Mouse (Mus musculus): ENCODE measurements at regions not wholly inside any gene's neighbourhood (a gene's known extent, or its start where the extent isn't known, plus 50 kb on each side); places are given as distances from the start of the nearest gene placed in this dataset.

DNA sequence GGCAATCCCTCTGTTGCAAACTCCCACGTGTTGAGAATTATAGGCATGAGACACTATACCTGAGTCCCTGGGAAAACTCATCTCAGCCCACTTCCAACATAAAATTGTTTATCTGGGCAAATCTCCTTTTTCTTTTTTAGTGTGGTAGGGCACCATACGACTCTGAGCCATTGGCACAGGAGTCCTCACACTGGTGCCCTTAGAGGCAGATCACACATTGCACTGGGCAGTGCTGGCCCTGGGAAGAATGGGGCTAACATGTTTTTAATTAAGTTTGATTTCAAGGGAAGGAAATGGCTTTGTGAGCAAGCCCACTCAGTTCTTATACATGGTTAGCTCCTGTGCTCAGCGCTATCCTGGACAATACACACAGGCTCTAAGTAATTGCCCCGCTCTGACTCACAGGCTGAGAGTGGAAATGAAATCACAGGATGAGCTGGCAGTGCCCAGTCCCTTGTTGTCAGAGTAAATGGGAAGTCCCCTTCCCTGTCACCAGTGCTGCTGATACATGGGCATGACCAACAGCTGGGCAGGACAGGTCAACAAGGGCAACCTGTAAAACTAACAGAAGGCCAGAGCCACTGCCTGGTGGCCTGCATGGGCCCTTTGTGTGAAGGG is 463.6 kb upstream of the Kif2a start:
- TF ChIP-seq MYC (IDR thresholded peaks at IDR 0.05; ENCODE audit: low read depth, low read length) = no peak
- TF ChIP-seq TCF12 (IDR thresholded peaks at IDR 0.05; ENCODE audit: low read depth, low read length) = no peak
- Histone ChIP-seq H3K36me3 (ENCODE audit: control insufficient read depth in 1 of 2, insufficient read depth in 2 of 2, low read length in 2 of 2) (no peaks in the 10 kb centered on the region), H3K79me2 (ENCODE audit: control insufficient read depth, insufficient read depth, low read length, poor library complexity) (no peaks in the 10 kb centered on the region), H3K27ac (ENCODE audit: control insufficient read depth, low read depth, low read length) (no peak overlapping the region), H3K4me1 (ENCODE audit: control insufficient read depth in 1 of 2, insufficient read depth in 2 of 2, low read length in 2 of 2) (no peaks in the 10 kb centered on the region), H3K9ac (ENCODE audit: control insufficient read depth, low read depth, low read length, poor library complexity, severe bottlenecking) (no peak overlapping the region), H3K4me3 (ENCODE audit: control insufficient read depth in 1 of 2, insufficient read depth in 1 of 2, low read depth in 2 of 2, low read length in 2 of 2) (no peak overlapping the region), H3K27me3 (ENCODE audit: control insufficient read depth in 1 of 2, insufficient read depth in 2 of 2, low read length in 2 of 2) (peaks cover 2 to 3% of the 10 kb centered on the region in 2 experiments; a peak in 3 of 4 replicates), H3K9me3 (replicated peaks; ENCODE audit: insufficient read depth, low read length) (no peaks in the 10 kb centered on the region)
- no peak for DNase-seq (ENCODE audit: low read depth, low spot score)

DNA sequence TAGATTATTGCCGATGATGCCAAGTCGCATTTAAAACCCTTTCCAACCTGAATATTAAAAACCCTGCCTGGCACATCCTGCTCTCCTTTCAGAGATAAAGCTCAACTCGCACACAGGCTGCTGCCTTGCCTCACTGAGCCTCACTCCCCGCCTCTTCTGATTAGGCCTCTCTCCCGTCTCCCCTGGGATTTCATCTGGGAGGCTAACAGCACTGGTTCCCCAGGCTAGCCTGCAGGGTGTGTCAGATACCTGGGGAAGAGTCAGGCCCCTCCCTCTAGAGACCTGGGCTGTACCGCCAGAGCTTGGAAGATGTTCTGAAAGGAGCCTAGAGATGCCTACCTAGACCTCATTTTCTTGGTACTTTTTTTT is 462.7 kb upstream of the Kif2a start:
- Histone ChIP-seq H3K27me3 (ENCODE audit: control insufficient read depth in 1 of 2, insufficient read depth in 2 of 2, low read length in 2 of 2) (peaks cover under 1 to 3% of the 10 kb centered on the region in 2 experiments; a peak in 3 of 4 replicates), H3K36me3 (ENCODE audit: control insufficient read depth in 1 of 2, insufficient read depth in 2 of 2, low read length in 2 of 2) (no peaks in the 10 kb centered on the region), H3K27ac (ENCODE audit: control insufficient read depth, low read depth, low read length) (no peak overlapping the region), H3K4me1 (ENCODE audit: control insufficient read depth in 1 of 2, insufficient read depth in 2 of 2, low read length in 2 of 2) (no peaks in the 10 kb centered on the region), H3K9me3 (replicated peaks; ENCODE audit: insufficient read depth, low read length) (no peaks in the 10 kb centered on the region), H3K4me3 (ENCODE audit: control insufficient read depth in 1 of 2, insufficient read depth in 1 of 2, low read depth in 2 of 2, low read length in 2 of 2) (no peak overlapping the region), H3K9ac (ENCODE audit: control insufficient read depth, low read depth, low read length, poor library complexity, severe bottlenecking) (no peak overlapping the region), H3K79me2 (ENCODE audit: control insufficient read depth, insufficient read depth, low read length, poor library complexity) (no peaks in the 10 kb centered on the region)
- TF ChIP-seq TBP (IDR thresholded peaks at IDR 0.05; ENCODE audit: low read depth, low read length) = no peak
- no peak for TF ChIP-seq TCF12 (IDR thresholded peaks at IDR 0.05; ENCODE audit: low read depth, low read length)
- no peak for TF ChIP-seq GABPA (IDR thresholded peaks at IDR 0.05; ENCODE audit: low read depth, low read length)
- no peak for TF ChIP-seq MXI1 (IDR thresholded peaks at IDR 0.05; ENCODE audit: low read depth, low read length)
- TF ChIP-seq JUND (IDR thresholded peaks at IDR 0.05; ENCODE audit: low read depth, low read length) = no peak
- no peak for TF ChIP-seq EP300 (IDR thresholded peaks at IDR 0.05; ENCODE audit: low read depth in 1 of 2, low read length in 2 of 2)
- TF ChIP-seq MEF2A (IDR thresholded peaks at IDR 0.05; ENCODE audit: extremely low read depth, insufficient replicate concordance, low read depth, low read length, poor library complexity, severe bottlenecking) = no peak
- no peak for TF ChIP-seq BHLHE40 (IDR thresholded peaks at IDR 0.05; ENCODE audit: borderline replicate concordance, low read depth, low read length)
- no peak for TF ChIP-seq SMC3 (IDR thresholded peaks at IDR 0.05; ENCODE audit: low read depth, low read length)
- DNase-seq (ENCODE audit: low read depth, low spot score) = no peak

DNA sequence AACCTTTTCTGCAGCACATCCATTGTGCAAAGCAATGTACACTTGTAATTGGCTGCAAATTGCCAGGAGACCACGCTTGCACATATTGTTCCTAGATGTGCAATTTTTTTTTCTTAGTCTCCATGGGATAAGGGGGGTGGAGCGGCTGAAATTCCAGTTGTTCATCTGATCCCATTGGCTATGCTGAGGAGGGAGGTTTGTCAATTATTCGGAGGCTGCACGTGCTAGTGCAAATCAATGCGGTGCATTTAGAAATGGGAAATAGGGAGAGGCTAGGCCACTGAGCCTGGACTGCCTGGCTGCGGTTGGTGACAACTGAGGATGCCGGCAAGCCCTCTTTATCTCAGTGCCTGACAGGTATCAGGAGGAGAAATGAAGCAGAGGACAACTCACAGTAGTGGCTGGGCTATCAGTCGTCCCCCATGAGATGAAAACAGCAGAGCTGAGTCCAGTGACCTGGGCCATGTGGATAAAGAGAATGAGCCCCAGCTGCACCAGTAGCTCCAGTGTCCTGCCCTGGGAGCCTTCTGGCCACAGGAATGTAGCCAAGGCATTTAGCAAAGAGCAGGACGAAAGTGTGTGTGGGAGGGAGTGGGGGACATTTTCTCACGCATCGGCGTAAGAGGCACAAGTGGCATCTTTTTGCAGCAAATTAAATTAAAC is 462.2 kb upstream of the Kif2a start:
- no peaks in the 10 kb centered on the region for H3K36me3 ChIP-seq (ENCODE audit: control insufficient read depth in 1 of 2, insufficient read depth in 2 of 2, low read length in 2 of 2)
- H3K4me3 ChIP-seq (ENCODE audit: control insufficient read depth in 1 of 2, insufficient read depth in 1 of 2, low read depth in 2 of 2, low read length in 2 of 2) = no peak overlapping the region
- H3K4me1 ChIP-seq (ENCODE audit: control insufficient read depth in 1 of 2, insufficient read depth in 2 of 2, low read length in 2 of 2) = no peaks in the 10 kb centered on the region
- no peak overlapping the region for H3K9ac ChIP-seq (ENCODE audit: control insufficient read depth, low read depth, low read length, poor library complexity, severe bottlenecking)
- H3K27me3 ChIP-seq (ENCODE audit: control insufficient read depth in 1 of 2, insufficient read depth in 2 of 2, low read length in 2 of 2) = peaks cover 0 to 3% of the 10 kb centered on the region in 2 experiments; a peak in 2 of 4 replicates
- H3K9me3 ChIP-seq (replicated peaks; ENCODE audit: insufficient read depth, low read length) = no peaks in the 10 kb centered on the region
- H3K79me2 ChIP-seq (ENCODE audit: control insufficient read depth, insufficient read depth, low read length, poor library complexity) = no peaks in the 10 kb centered on the region
- no peak for TF ChIP-seq MYC (IDR thresholded peaks at IDR 0.05; ENCODE audit: low read depth, low read length)
- TF ChIP-seq POLR2AphosphoS5 (IDR thresholded peaks at IDR 0.05; ENCODE audit: borderline replicate concordance, low read depth, low read length) = no peak
- no peak for TF ChIP-seq GABPA (IDR thresholded peaks at IDR 0.05; ENCODE audit: low read depth, low read length)
- TF ChIP-seq HCFC1 (IDR thresholded peaks at IDR 0.05; ENCODE audit: low read depth, low read length) = no peak
- TF ChIP-seq MYB (IDR thresholded peaks at IDR 0.05; ENCODE audit: low read depth, low read length) = no peak
- no peak for TF ChIP-seq ELF1 (IDR thresholded peaks at IDR 0.05; ENCODE audit: low read depth, low read length)
- no peak for TF ChIP-seq USF1 (IDR thresholded peaks at IDR 0.05; ENCODE audit: low read depth, low read length)
- TF ChIP-seq SMC3 (IDR thresholded peaks at IDR 0.05; ENCODE audit: low read depth, low read length) = no peak
- no peak for TF ChIP-seq MAZ (IDR thresholded peaks at IDR 0.05; ENCODE audit: low read depth, low read length)
- TF ChIP-seq MAFK (IDR thresholded peaks at IDR 0.05; ENCODE audit: borderline replicate concordance, low read depth, low read length) = no peak
- no peak for TF ChIP-seq TBP (IDR thresholded peaks at IDR 0.05; ENCODE audit: low read depth, low read length)
- no peak for TF ChIP-seq GATA1 (IDR thresholded peaks at IDR 0.05; ENCODE audit: low read depth, low read length)
- TF ChIP-seq MXI1 (IDR thresholded peaks at IDR 0.05; ENCODE audit: low read depth, low read length) = no peak
- TF ChIP-seq ETS1 (IDR thresholded peaks at IDR 0.05; ENCODE audit: low read depth, low read length) = no peak
- no peak for TF ChIP-seq CHD2 (IDR thresholded peaks at IDR 0.05; ENCODE audit: low read length)
- H3K27ac ChIP-seq (ENCODE audit: control insufficient read depth, low read depth, low read length) = no peak overlapping the region
- no peak for DNase-seq (ENCODE audit: low read depth, low spot score)
